Mouse (Mus musculus) stomach, embryonic 16.5 days (tissue): ENCODE data around the gene Ctcfl. TPM values are rescaled to one million over a fixed set of nuclear protein-coding genes. Genes with fewer than 3 reads are reported as not detected.
A peak's percentile ranks its signal among the peaks of the same experiment; 100 is the strongest.
"Not testable (repeated sequence)": the region's sequence is repeated elsewhere in the genome, so short reads cannot be mapped to it uniquely, and the experiment has no call there.

Experiments
- ATAC-seq: fragments of 200-750 bp; cut with Nextera tagmentation; 2 replicates; pipeline ENCODE4 v1.8.0; 2017; ENCODE audit warnings: moderate number of reproducible peaks, moderate TSS enrichment; ENCODE audit not compliant: insufficient read depth, low FRiP score
- H3K27ac ChIP-seq: fragments of 300-500 bp; sonication (generic); 2 replicates; pipeline ENCODE4 v1.5.1; 2014; ENCODE audit warnings: low read length
- H3K27me3 ChIP-seq: fragments of 300-500 bp; sonication (generic); 2 replicates; pipeline ENCODE4 v1.6.1; 2014; ENCODE audit warnings: low read length, control low read depth, mixed read lengths; ENCODE audit not compliant: control insufficient read depth, insufficient read depth
- H3K36me3 ChIP-seq: fragments of 300-500 bp; sonication (generic); 2 replicates; pipeline ENCODE4 v1.6.1; 2014; ENCODE audit warnings: low read length; ENCODE audit not compliant: control insufficient read depth, insufficient read depth
- H3K4me1 ChIP-seq: fragments of 300-500 bp; sonication (generic); 2 replicates; pipeline ENCODE4 v1.6.1; 2014; ENCODE audit warnings: low read length, control low read depth, mixed read lengths; ENCODE audit not compliant: control insufficient read depth, insufficient read depth
- H3K4me2 ChIP-seq: fragments of 300-500 bp; sonication (generic); 2 replicates; pipeline ENCODE4 v1.6.1; 2014; ENCODE audit warnings: low read depth, low read length, mixed read lengths
- H3K4me3 ChIP-seq: fragments of 300-500 bp; sonication (generic); replicated peaks from 2 replicates; pipeline ENCODE4 v1.5.1; 2014; ENCODE audit warnings: mild to moderate bottlenecking, low read length
- H3K9ac ChIP-seq: fragments of 300-500 bp; sonication (generic); 2 replicates; pipeline ENCODE4 v1.6.1; 2014; ENCODE audit warnings: low read length
- H3K9me3 ChIP-seq: fragments of 300-500 bp; sonication (generic); replicated peaks from 2 replicates; pipeline ENCODE4 v1.6.1; 2016; ENCODE audit warnings: low read length, control low read depth; ENCODE audit not compliant: control insufficient read depth
- WGBS: fragments of 180-500 bp; shearing (Covaris S2); extraction: QIAGEN DNeasy Blood & Tissue Kit; methylation state at CpG from one replicate; pipeline ENCODE4 v1.1.7; 2014; 5-methylcytosine and 5-hydroxymethylcytosine counted together
- polyA plus RNA-seq: library from polyadenylated mRNA; unstranded; fragments of >200 nt; fragmentation: Nextera tagmentation; extraction: Ambion mirVana; gene quantifications from 2 replicates; pipeline ENCODE4 v1.2.1, GENCODE M21; 2015

Ctcfl gene
- polyA plus RNA-seq, 1 experiment from 2014 or later = 0.43 TPM

DNA sequence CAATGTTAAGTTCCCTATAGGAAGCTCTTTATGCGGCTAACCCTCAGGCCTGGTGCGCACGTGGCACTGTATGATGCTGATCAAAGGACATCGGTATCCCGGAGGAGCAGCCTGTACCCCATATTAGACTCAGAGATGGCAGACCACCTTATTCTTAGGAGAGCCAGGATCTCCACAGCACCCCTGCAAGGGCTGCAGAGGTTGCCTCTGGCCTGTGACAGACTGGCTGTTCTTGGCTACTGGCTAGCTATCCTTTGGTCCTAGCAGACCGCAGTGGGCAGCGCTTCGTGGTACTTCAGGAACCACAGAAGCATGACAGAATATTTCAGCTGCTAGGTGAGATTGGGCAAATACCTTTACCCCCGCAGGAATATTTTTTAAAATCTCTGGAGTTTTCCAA is 12.9 kb downstream of the Ctcfl start:
- Histone ChIP-seq H3K9me3 (no peaks in the 10 kb centered on the region), H3K4me3 (no peak overlapping the region), H3K4me1 (no peaks in the 10 kb centered on the region), H3K4me2 (no peak overlapping the region), H3K9ac (no peak overlapping the region), H3K27me3 (peaks cover 4% of the 10 kb centered on the region; the same call in 1 of the 2 replicates), H3K36me3 (no peaks in the 10 kb centered on the region), H3K27ac (no peak overlapping the region)
- WGBS = 86% methylated on average over 9 of the region's 9 CpGs
- no peak for ATAC-seq

DNA sequence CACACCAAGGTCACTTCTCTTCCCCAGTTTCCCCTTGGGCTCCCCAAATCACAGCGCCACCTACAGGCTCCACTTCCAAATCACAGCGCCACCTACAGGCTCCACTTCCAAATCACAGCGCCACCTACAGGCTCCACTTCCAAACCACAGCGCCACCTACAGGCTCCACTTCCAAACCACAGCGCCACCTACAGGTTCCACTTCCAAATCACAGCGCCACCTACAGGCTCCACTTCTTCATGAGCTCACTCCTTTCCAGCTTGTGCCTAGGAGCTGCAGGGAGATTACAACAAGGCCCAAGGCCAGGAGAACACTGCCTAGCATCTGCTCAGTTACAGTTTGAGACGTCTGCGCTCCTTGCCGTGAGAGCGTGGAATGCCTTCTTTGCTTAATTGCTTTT is 22.0 kb downstream of the Ctcfl start:
- not testable (repeated sequence) for H3K4me3 ChIP-seq, H3K4me1 ChIP-seq, H3K27me3 ChIP-seq, H3K36me3 ChIP-seq, ATAC-seq, H3K9ac ChIP-seq, H3K4me2 ChIP-seq, H3K9me3 ChIP-seq, H3K27ac ChIP-seq
- WGBS = 86% methylated on average over 10 of the region's 10 CpGs

- no peak overlapping the region for H3K9ac ChIP-seq
- no peak overlapping the region for H3K4me2 ChIP-seq
- H3K9me3 ChIP-seq = no peaks in the 10 kb centered on the region
- no peak overlapping the region for H3K27ac ChIP-seq
- H3K36me3 ChIP-seq = no peaks in the 10 kb centered on the region
- H3K27me3 ChIP-seq = no peaks in the 10 kb centered on the region
- WGBS = 12% methylated on average over 6 of the region's 6 CpGs
- peak; percentile 34 for ATAC-seq
- H3K4me3 ChIP-seq = no peak overlapping the region
- no peaks in the 10 kb centered on the region for H3K4me1 ChIP-seq
Measured at GRCm38 (mm10) chr2:173089437-173089836, 29.9 kb downstream of the Ctcfl start.

- Histone ChIP-seq H3K4me3 (no peak overlapping the region), H3K27me3 (no peaks in the 10 kb centered on the region), H3K27ac (peak overlapping the region; percentile 79), H3K4me2 (no peak overlapping the region), H3K9ac (no peak overlapping the region), H3K9me3 (no peaks in the 10 kb centered on the region), H3K4me1 (peaks cover 6% of the 10 kb centered on the region; the same call in 1 of the 2 replicates), H3K36me3 (no peaks in the 10 kb centered on the region)
- 50% methylated on average over 13 of the region's 13 CpGs for WGBS
- ATAC-seq = peak; percentile 45; the same call in 1 of the 2 replicates
Measured at GRCm38 (mm10) chr2:173087405-173087804, 31.9 kb downstream of the Ctcfl start.

- no peaks in the 10 kb centered on the region for H3K27me3 ChIP-seq
- H3K4me3 ChIP-seq = no peak overlapping the region
- WGBS = 72% methylated on average over 9 of the region's 9 CpGs
- no peaks in the 10 kb centered on the region for H3K36me3 ChIP-seq
- no peak overlapping the region for H3K27ac ChIP-seq
- no peak overlapping the region for H3K4me2 ChIP-seq
- H3K9me3 ChIP-seq = no peaks in the 10 kb centered on the region
- no peak for ATAC-seq
- H3K9ac ChIP-seq = no peak overlapping the region
- H3K4me1 ChIP-seq = peaks cover 6% of the 10 kb centered on the region; the same call in 1 of the 2 replicates
Measured at GRCm38 (mm10) chr2:173085763-173086162, 33.6 kb downstream of the Ctcfl start.

DNA sequence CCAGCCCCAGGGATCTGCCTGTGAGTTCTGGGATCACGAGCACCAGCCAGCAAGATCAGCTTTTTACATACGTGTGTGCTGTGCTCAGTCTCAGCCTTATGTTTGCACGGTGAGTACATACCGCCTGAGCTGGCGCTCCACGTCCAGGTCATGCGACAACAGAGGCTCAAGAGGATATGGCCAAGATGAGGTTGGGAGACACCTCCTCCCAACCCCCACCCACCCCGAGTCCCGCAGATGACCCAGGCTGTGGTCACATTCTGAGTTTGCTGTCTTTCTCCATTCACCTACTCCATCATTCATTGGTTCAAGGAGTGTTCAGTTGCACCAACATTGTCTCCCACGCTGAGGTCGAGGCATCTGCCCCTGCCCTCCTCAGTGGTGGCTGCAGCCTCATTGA is 34.5 kb downstream of the Ctcfl start:
- peaks cover 6% of the 10 kb centered on the region; the same call in 1 of the 2 replicates for H3K4me1 ChIP-seq
- no peak for ATAC-seq
- WGBS = 92% methylated on average over 11 of the region's 11 CpGs

DNA sequence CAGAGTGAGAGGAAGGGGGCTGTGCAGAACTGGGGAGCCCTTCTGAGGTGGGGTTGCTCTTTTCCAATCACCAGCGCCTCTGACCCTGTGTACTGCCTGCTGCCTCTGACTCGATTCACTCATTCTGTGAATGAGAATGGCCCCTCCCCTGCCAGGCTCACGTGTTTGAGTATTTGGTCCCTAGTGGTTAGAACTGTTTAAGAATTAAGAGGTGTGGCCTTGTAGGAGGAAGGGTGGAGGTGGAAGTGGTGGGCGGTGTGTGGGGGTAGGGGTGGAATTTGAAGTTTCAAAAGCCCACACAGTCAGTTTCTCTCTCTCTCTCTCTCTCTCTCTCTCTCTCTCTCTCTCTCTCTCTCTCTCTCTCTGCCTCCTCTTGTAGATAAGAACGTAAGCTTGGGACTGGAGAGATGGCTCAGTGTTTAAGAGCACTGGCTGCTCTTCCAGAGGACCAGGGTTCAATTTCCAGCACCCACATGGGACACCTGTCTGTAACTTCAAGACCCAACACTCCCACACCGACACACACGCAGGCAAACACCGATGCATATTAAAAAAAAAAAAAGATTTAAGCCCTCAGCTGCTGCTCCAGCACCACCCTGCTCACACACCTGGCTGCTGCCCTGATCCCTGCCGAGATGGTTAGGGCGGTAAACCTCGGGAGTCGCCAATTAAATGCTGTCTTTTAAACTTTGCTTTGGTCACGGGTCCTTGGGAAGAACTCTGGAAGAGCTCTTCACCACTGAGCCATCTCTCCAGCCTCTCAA is 35.4 kb downstream of the Ctcfl start:
- peaks cover 6% of the 10 kb centered on the region; the same call in 1 of the 2 replicates for H3K4me1 ChIP-seq
- no peak overlapping the region; the same call in 1 of the 2 replicates for H3K4me3 ChIP-seq
- no peak overlapping the region for H3K27ac ChIP-seq
- no peaks in the 10 kb centered on the region for H3K27me3 ChIP-seq
- no peaks in the 10 kb centered on the region for H3K9me3 ChIP-seq
- H3K9ac ChIP-seq = peak overlapping the region; percentile 47
- peak; percentile 83 for ATAC-seq
- no peaks in the 10 kb centered on the region for H3K36me3 ChIP-seq
- H3K4me2 ChIP-seq = peak overlapping the region; percentile 40
- 13% methylated on average over 13 of the region's 13 CpGs for WGBS

More for the DNA sequence above, 34.5 kb downstream of the Ctcfl start:
- Histone ChIP-seq H3K27ac (no peak overlapping the region), H3K36me3 (no peaks in the 10 kb centered on the region), H3K27me3 (no peaks in the 10 kb centered on the region), H3K9ac (no peak overlapping the region), H3K4me2 (no peak overlapping the region), H3K4me3 (no peak overlapping the region), H3K9me3 (no peaks in the 10 kb centered on the region)

GRCm38 (mm10) chr2:173083106-173083505 is 36.2 kb downstream of the Ctcfl start:
- WGBS = 79% methylated on average over 9 of the region's 9 CpGs
- no peaks in the 10 kb centered on the region for H3K27me3 ChIP-seq
- no peak for ATAC-seq
- H3K9ac ChIP-seq = peak overlapping the region; percentile 47; the same call in 1 of the 2 replicates
- no peaks in the 10 kb centered on the region for H3K36me3 ChIP-seq
- no peak overlapping the region for H3K27ac ChIP-seq
- H3K9me3 ChIP-seq = no peaks in the 10 kb centered on the region
- peaks cover 6% of the 10 kb centered on the region; the same call in 1 of the 2 replicates for H3K4me1 ChIP-seq
- no peak overlapping the region for H3K4me3 ChIP-seq
- peak overlapping the region; percentile 40; the same call in 1 of the 2 replicates for H3K4me2 ChIP-seq

- peaks cover 6% of the 10 kb centered on the region; the same call in 1 of the 2 replicates for H3K4me1 ChIP-seq
- H3K27ac ChIP-seq = no peak overlapping the region
- H3K27me3 ChIP-seq = no peaks in the 10 kb centered on the region
- 88% methylated on average over 3 of the region's 3 CpGs for WGBS
- no peak overlapping the region for H3K4me2 ChIP-seq
- H3K9me3 ChIP-seq = no peaks in the 10 kb centered on the region
- no peak overlapping the region for H3K4me3 ChIP-seq
- H3K36me3 ChIP-seq = no peaks in the 10 kb centered on the region
- no peak for ATAC-seq
- no peak overlapping the region for H3K9ac ChIP-seq
Measured at GRCm38 (mm10) chr2:173082706-173083105, 36.6 kb downstream of the Ctcfl start.
